Mouse (Mus musculus): ENCODE measurements around the gene Babam2.

GRCm38 (mm10) chr5:31669984-31670383 is 27.5 kb upstream of the Babam2 start:
- no peak for TF ChIP-seq CTCF (conservative IDR thresholded peaks at IDR 0.05; ENCODE audit: insufficient read depth, insufficient read length, low read depth, low read length)
- no peak for TF ChIP-seq POLR2A (IDR thresholded peaks at IDR 0.05; ENCODE audit: low read depth, low read length)

Measured in kidney, adult 2 months (tissue).